Mouse (Mus musculus) CH12.LX (cell line): ENCODE data around the gene Dctpp1.

Experiments
- CTCF ChIP-seq, 2 experiments: IDR thresholded peaks in 1 of 2; conservative IDR thresholded peaks in 1 of 2; 2 replicates each; pipeline ENCODE4 v1.5.1; 2011 to 2012; ENCODE audit warnings: low read depth in 2 of 2, low read length in 2 of 2, improper control_type of control experiment in 1 of 2, inconsistent platforms in 1 of 2, mild to moderate bottlenecking in 1 of 2, moderate library complexity in 1 of 2
- EP300 ChIP-seq: IDR thresholded peaks from 2 replicates; pipeline ENCODE4 v1.6.1; 2011; ENCODE audit warnings: low read length, improper control_type of control experiment
- JUND ChIP-seq: conservative IDR thresholded peaks from 2 replicates; pipeline ENCODE4 v1.6.1; 2011; ENCODE audit warnings: low read depth, low read length, improper control_type of control experiment
- MXI1 ChIP-seq: IDR thresholded peaks from 2 replicates; pipeline ENCODE4 v1.6.1; 2011; ENCODE audit warnings: mild to moderate bottlenecking, low read depth, low read length, improper control_type of control experiment
- NRF1 ChIP-seq: IDR thresholded peaks from 2 replicates; pipeline ENCODE4 v1.6.1; 2014; ENCODE audit warnings: low read depth, mild to moderate bottlenecking, inconsistent platforms, low read length, improper control_type of control experiment, moderate library complexity
- POLR2A ChIP-seq: IDR thresholded peaks from 2 replicates; pipeline ENCODE4 v1.6.1; 2011; ENCODE audit warnings: low read depth, mild to moderate bottlenecking, improper control_type of control experiment, low read length
- TCF12 ChIP-seq: IDR thresholded peaks from 2 replicates; pipeline ENCODE4 v1.6.1; 2014; ENCODE audit warnings: low read depth, mild to moderate bottlenecking, inconsistent platforms, low read length, improper control_type of control experiment
- USF1 ChIP-seq: IDR thresholded peaks from 2 replicates; pipeline ENCODE4 v1.6.1; 2014; ENCODE audit warnings: low read depth, mild to moderate bottlenecking, inconsistent platforms, low read length, improper control_type of control experiment
- USF2 ChIP-seq: conservative IDR thresholded peaks from 2 replicates; pipeline ENCODE4 v1.6.1; 2011; ENCODE audit warnings: low read depth, low read length, improper control_type of control experiment
- ZKSCAN1 ChIP-seq: IDR thresholded peaks from 2 replicates; pipeline ENCODE4 v1.6.1; 2012; ENCODE audit warnings: low read depth, inconsistent platforms, low read length, improper control_type of control experiment, borderline replicate concordance
- ZNF384 ChIP-seq: IDR thresholded peaks from 2 replicates; pipeline ENCODE4 v1.6.1; 2012; ENCODE audit warnings: low read depth, low read length, improper control_type of control experiment, inconsistent platforms

DNA sequence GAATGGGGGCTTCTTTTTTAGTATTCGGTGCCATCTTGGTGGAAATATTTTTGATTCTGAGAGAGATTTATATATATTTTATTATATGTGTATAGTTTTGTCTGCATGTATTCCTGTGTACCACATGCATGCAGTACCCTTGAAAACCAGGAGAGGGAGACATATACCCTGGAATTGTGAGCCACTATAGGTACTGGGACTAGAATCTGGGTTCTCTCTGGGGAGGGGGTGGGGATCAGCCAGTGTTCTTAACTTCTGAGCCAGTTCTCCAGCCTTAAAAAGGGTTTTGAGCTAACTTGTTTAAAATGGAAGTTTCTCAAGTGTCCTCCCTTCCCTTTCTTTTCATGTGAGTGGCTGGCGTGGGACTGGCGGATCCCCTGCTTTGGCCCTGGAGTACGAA is 48.4 kb upstream of the Dctpp1 start:
- TF ChIP-seq EP300 (no peak), NRF1 (no peak), USF1 (no peak), ZNF384 (no peak), CTCF (conservative IDR thresholded peaks at IDR 0.05 in 1 of 2, IDR thresholded peaks at IDR 0.05 in 1 of 2; ENCODE audit: low read depth in 2 of 2, low read length in 2 of 2) (peak; percentile 74), ZKSCAN1 (no peak), TCF12 (no peak), USF2 (no peak), POLR2A (no peak), JUND (no peak), MXI1 (no peak)
